Mouse (Mus musculus) embryonic facial prominence, embryonic 13.5 days (tissue): ENCODE data around the gene Atp5b. TPM values are rescaled to one million over a fixed set of nuclear protein-coding genes. Genes with fewer than 3 reads are reported as not detected.

Experiments
- ATAC-seq: fragments of 200-750 bp; cut with Nextera tagmentation; 2 replicates; pipeline ENCODE4 v1.8.0; 2017; ENCODE audit warnings: low read depth; ENCODE audit not compliant: insufficient number of reproducible peaks, insufficient read depth, low FRiP score, low TSS enrichment
- H3K27ac ChIP-seq: fragments of 300-500 bp; sonication (generic); 2 replicates; pipeline ENCODE4 v1.5.1; 2015; ENCODE audit warnings: moderate library complexity, mild to moderate bottlenecking, inconsistent platforms
- H3K27me3 ChIP-seq: fragments of 300-500 bp; sonication (generic); 2 replicates; pipeline ENCODE4 v1.6.1; 2015; ENCODE audit warnings: mild to moderate bottlenecking, inconsistent platforms
- H3K36me3 ChIP-seq: fragments of 300-500 bp; sonication (generic); 2 replicates; pipeline ENCODE4 v1.6.1; 2015; ENCODE audit warnings: mild to moderate bottlenecking, inconsistent platforms
- H3K4me1 ChIP-seq: fragments of 300-500 bp; sonication (generic); 2 replicates; pipeline ENCODE4 v1.6.1; 2015; ENCODE audit warnings: inconsistent platforms
- H3K4me2 ChIP-seq: fragments of 300-500 bp; sonication (generic); 2 replicates; pipeline ENCODE4 v1.6.1; 2015; ENCODE audit warnings: moderate library complexity, mild to moderate bottlenecking, inconsistent platforms
- H3K4me3 ChIP-seq: fragments of 300-500 bp; sonication (generic); 2 replicates; pipeline ENCODE4 v1.5.1; 2015; ENCODE audit warnings: mild to moderate bottlenecking, inconsistent platforms
- H3K9ac ChIP-seq: fragments of 300-500 bp; sonication (generic); 2 replicates; pipeline ENCODE4 v1.6.1; 2015; ENCODE audit warnings: mild to moderate bottlenecking, inconsistent platforms
- H3K9me3 ChIP-seq: fragments of 300-500 bp; sonication (generic); 2 replicates; pipeline ENCODE4 v1.6.1; 2016; ENCODE audit warnings: inconsistent platforms
- WGBS: fragments of 180-500 bp; shearing (Covaris S2); methylation state at CpG from one replicate; pipeline ENCODE4 v1.1.7; 2015; ENCODE audit warnings: mixed read lengths; 5-methylcytosine and 5-hydroxymethylcytosine counted together
- polyA plus RNA-seq: library from polyadenylated mRNA; unstranded; fragments of >200 nt; fragmentation: Nextera tagmentation; extraction: Ambion mirVana; gene quantifications from 2 replicates; pipeline ENCODE4 v1.2.1, GENCODE M21; 2015

Atp5b gene
- polyA plus RNA-seq, 1 experiment from 2014 or later, result 2,050 TPM

DNA sequence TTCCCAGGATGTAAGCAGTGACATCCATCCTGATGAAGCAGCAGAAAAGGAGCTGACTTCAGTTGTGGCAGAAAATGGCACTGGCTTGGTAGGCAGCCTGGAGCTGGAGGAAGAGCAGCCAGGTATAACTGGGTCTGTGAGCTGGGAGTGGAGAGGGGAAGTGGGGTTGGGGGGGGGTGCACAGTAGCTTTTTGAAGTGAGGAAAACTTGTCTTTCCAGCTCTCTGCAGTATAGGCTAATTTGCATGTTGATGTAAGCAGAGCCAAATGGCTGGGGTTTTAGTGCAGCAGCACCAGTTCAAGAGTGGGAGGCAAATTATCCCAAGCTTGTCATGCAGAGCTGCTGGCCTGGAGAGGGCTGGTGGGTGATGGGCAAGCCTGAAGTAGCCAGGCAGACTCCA, 28.2 kb downstream of the Atp5b start:
- no peaks in the 10 kb centered on the region for H3K27me3 ChIP-seq
- peaks cover 71% of the 10 kb centered on the region for H3K36me3 ChIP-seq

DNA sequence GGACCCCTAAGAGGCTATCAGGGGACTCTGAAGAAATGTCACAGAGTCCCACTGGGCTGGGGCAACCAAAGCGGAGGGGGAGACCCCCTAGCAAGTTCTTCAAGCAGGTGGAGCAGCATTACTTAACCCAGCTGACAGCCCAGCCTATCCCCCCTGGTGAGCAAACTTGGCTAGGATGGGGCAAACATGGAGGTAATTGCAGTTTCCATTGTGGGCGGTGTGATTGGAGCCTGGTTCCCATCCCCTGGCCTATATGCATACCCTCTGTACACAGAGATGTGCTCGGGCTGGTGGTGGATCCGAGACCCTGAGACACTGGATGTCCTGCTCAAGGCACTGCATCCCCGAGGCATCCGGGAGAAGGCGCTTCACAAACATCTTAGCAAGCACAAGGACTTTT, 40.8 kb downstream of the Atp5b start:
- no peak overlapping the region for H3K9ac ChIP-seq
- H3K27me3 ChIP-seq, result no peaks in the 10 kb centered on the region
- no peaks in the 10 kb centered on the region for H3K9me3 ChIP-seq
- no peak for ATAC-seq
- peaks cover 92% of the 10 kb centered on the region for H3K36me3 ChIP-seq
- no peak overlapping the region for H3K4me2 ChIP-seq
- WGBS, result 94% methylated on average over 7 of the region's 7 CpGs
- H3K27ac ChIP-seq, result no peak overlapping the region
- no peaks in the 10 kb centered on the region for H3K4me1 ChIP-seq
- no peak overlapping the region for H3K4me3 ChIP-seq

More for the DNA sequence above, 28.2 kb downstream of the Atp5b start:
- Histone ChIP-seq H3K9ac (no peak overlapping the region), H3K27ac (no peak overlapping the region), H3K9me3 (no peaks in the 10 kb centered on the region), H3K4me2 (no peak overlapping the region), H3K4me3 (no peak overlapping the region), H3K4me1 (no peaks in the 10 kb centered on the region; the same call in 1 of the 2 replicates)
- ATAC-seq, result no peak

DNA sequence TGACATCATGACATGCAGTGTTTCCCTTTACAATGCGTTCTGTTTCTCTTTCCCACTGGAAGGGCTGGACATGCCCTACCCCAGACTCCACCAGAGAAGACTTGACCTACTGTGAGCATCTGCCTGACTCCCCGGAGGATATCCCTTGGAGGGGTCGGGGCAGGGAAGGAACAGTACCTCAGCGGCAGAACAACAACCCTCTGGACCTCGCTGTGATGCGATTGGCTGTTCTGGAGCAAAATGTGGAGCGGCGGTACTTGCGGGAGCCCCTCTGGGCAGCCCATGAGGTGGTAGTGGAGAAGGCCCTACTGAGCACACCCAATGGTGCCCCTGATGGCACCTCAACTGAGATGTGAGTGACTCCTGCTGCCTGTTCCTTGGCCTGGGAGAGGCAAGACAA, 41.8 kb downstream of the Atp5b start:
- peaks cover 90% of the 10 kb centered on the region for H3K36me3 ChIP-seq
- no peaks in the 10 kb centered on the region for H3K27me3 ChIP-seq
- WGBS, result 94% methylated on average over 9 of the region's 9 CpGs

DNA sequence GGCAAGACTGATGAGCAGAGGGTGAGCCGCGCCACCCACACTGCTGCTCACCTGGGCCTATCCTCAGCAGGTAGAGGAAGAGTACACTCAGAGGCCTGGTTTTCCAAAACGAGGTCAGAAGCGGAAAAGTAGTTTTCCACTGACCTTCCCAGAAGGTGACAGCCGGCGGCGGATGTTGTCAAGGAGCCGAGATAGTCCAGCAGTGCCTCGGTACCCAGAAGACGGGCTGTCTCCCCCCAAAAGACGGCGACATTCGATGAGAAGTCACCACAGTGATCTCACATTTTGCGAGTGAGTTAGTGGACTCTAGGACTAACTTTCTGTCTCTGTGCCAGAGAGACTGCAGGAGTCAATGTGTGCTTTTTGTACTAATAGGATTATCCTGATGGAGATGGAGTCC, 42.9 kb downstream of the Atp5b start:
- H3K9me3 ChIP-seq, result no peaks in the 10 kb centered on the region
- H3K9ac ChIP-seq, result no peak overlapping the region
- WGBS, result 94% methylated on average over 14 of the region's 14 CpGs
- no peak overlapping the region; the same call in 1 of the 2 replicates for H3K27ac ChIP-seq
- H3K4me1 ChIP-seq, result no peaks in the 10 kb centered on the region
- H3K36me3 ChIP-seq, result peaks cover 90% of the 10 kb centered on the region
- H3K4me2 ChIP-seq, result no peak overlapping the region
- no peaks in the 10 kb centered on the region for H3K27me3 ChIP-seq
- H3K4me3 ChIP-seq, result no peak overlapping the region
- no peak for ATAC-seq

More for the DNA sequence above, 41.8 kb downstream of the Atp5b start:
- no peak overlapping the region for H3K27ac ChIP-seq
- no peak overlapping the region for H3K4me3 ChIP-seq
- H3K9ac ChIP-seq, result no peak overlapping the region
- ATAC-seq, result no peak
- no peak overlapping the region for H3K4me2 ChIP-seq
- H3K9me3 ChIP-seq, result no peaks in the 10 kb centered on the region
- H3K4me1 ChIP-seq, result no peaks in the 10 kb centered on the region

DNA sequence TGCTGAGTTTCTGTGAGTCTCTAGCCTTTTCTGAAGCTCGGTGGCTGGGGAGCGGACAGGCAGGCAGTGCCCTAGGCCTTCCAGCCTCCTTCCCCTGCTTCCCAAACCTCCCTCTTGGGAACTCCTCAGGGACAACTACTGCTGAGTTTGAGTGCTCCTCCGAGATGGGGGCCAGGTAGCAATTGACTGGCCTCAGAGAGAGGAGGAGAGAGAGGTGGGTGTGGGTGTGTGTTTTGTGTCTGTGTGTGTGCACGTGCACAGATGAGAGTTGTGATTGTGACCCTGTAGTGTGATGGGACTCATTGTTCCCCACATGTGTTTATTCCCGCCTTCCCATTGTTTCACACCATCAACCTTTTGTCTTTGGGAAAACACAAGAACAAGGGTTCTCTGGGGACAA, 44.4 kb downstream of the Atp5b start:
- ATAC-seq, result no peak
- H3K36me3 ChIP-seq, result peaks cover 90% of the 10 kb centered on the region
- H3K4me2 ChIP-seq, result no peak overlapping the region

DNA sequence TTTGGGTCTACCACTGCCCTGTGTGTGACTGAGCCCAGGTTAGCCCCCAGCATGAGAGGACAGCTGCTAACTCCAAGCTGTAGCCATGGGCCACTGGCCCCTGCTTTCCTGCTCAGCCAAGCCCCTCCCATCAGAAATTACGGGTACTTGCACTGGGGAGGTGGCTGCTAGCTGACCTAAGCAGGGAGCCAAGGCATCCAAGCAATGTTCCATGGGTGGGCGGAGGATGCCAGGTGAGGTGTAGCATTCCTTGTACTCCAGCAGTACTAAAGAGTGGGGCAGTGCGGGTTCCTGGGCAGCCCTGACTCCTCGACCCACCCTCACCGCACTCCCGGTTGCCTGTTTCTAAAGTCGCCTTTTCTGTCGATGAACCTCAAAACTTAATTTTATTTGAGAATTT, 45.1 kb downstream of the Atp5b start:
- ATAC-seq, result no peak
- H3K9me3 ChIP-seq, result no peaks in the 10 kb centered on the region
- H3K36me3 ChIP-seq, result peaks cover 89% of the 10 kb centered on the region
- no peak overlapping the region for H3K9ac ChIP-seq
- no peaks in the 10 kb centered on the region for H3K27me3 ChIP-seq
- no peaks in the 10 kb centered on the region for H3K4me1 ChIP-seq
- WGBS, result 88% methylated on average over 8 of the region's 8 CpGs
- H3K4me3 ChIP-seq, result no peak overlapping the region
- H3K4me2 ChIP-seq, result no peak overlapping the region
- no peak overlapping the region for H3K27ac ChIP-seq

More for the DNA sequence above, 44.4 kb downstream of the Atp5b start:
- Histone ChIP-seq H3K27ac (no peak overlapping the region), H3K9ac (no peak overlapping the region), H3K4me3 (no peak overlapping the region), H3K4me1 (no peaks in the 10 kb centered on the region), H3K27me3 (no peaks in the 10 kb centered on the region), H3K9me3 (no peaks in the 10 kb centered on the region)
- 72% methylated on average over 5 of the region's 5 CpGs for WGBS

DNA sequence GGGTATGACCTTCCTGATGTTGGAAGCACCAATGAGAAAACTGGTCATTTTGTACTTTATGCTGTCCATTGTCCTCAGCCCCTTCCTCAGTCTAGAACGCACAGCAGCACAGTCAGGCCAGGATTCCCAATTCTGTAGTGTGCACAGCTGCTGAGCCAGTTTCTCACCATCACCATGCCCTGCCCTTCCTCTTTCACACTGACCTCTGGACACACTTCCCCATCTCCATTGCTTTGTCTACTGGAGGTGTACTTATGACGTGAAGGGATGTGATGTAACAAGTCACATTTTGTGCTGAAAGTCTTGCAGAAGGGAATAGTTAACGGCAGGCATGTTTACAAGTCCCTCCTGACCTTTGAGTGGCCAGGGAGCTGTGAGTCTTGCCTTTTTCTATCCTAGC, 48.2 kb downstream of the Atp5b start:
- H3K36me3 ChIP-seq, result peaks cover 86% of the 10 kb centered on the region
- H3K27ac ChIP-seq, result no peak overlapping the region
- H3K27me3 ChIP-seq, result no peaks in the 10 kb centered on the region
- no peak for ATAC-seq
- no peak overlapping the region for H3K9ac ChIP-seq
- WGBS, result 77% methylated on average over 3 of the region's 3 CpGs
- H3K4me2 ChIP-seq, result no peak overlapping the region
- no peaks in the 10 kb centered on the region for H3K9me3 ChIP-seq
- no peaks in the 10 kb centered on the region for H3K4me1 ChIP-seq
- no peak overlapping the region for H3K4me3 ChIP-seq

DNA sequence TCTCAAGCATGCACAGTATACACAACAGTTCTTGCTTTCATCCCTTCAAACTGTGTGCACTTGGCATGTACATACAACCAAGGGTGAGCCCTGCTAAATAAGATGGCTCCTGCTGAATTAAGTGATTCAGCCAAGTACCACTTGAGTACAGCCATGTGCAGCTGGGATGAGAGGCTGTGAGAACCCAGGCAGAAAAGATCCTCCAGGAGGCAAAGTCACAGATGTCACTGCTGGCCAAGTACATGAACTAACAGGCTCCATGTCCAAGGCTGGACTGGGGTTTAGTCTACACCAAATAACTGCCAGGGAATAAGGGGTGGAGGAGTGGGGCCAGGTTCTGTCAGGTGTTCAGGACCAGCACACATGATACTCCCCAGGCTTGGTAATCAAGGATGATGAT, 48.7 kb downstream of the Atp5b start:
- H3K27ac ChIP-seq, result no peak overlapping the region
- H3K4me1 ChIP-seq, result no peaks in the 10 kb centered on the region
- H3K27me3 ChIP-seq, result no peaks in the 10 kb centered on the region
- no peak for ATAC-seq
- H3K9ac ChIP-seq, result no peak overlapping the region
- no peak overlapping the region for H3K4me3 ChIP-seq
- H3K9me3 ChIP-seq, result no peaks in the 10 kb centered on the region
- peaks cover 81% of the 10 kb centered on the region for H3K36me3 ChIP-seq
- no peak overlapping the region for H3K4me2 ChIP-seq

DNA sequence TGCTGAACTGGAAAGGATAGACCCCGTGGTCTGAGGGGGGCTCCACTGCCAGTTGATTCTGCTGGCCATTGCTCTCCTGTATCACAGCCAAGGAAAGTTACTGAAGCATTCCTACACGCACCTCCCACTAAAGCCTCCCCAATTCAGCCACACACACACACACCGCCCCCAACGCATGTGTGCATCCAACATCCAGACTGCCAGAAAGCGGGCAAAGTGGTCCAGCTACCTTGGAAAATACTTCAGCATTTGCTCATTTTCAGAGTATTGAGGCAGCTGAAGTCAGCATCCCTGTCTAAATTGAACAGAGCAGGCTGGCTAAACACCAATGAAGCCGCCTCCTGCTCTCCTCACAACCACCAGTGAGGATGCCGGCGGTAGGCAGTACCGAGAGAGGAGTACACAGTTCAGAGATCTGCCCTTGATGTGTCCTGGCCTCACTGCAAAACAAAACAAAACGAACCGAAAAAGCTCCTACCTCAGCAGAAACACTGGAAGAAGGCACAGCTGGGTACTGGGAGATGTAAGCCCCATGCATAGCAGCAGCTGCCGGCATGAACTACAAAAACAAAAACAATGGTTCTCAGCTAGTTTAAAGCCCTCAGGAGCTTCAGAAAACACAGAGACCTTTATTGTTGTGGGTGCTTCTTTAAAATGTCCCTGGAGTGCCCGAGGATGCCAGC, 50.7 kb downstream of the Atp5b start:
- H3K9ac ChIP-seq, result peak overlapping the region; percentile 33; the same call in 1 of the 2 replicates
- H3K4me3 ChIP-seq, result no peak overlapping the region
- H3K27ac ChIP-seq, result no peak overlapping the region; the same call in 1 of the 2 replicates
- no peak overlapping the region for H3K4me2 ChIP-seq
- H3K4me1 ChIP-seq, result no peaks in the 10 kb centered on the region
- ATAC-seq, result no peak
- peaks cover 83% of the 10 kb centered on the region for H3K36me3 ChIP-seq
- WGBS, result 42% methylated on average over 13 of the region's 13 CpGs
- no peaks in the 10 kb centered on the region for H3K9me3 ChIP-seq
- no peaks in the 10 kb centered on the region for H3K27me3 ChIP-seq

DNA sequence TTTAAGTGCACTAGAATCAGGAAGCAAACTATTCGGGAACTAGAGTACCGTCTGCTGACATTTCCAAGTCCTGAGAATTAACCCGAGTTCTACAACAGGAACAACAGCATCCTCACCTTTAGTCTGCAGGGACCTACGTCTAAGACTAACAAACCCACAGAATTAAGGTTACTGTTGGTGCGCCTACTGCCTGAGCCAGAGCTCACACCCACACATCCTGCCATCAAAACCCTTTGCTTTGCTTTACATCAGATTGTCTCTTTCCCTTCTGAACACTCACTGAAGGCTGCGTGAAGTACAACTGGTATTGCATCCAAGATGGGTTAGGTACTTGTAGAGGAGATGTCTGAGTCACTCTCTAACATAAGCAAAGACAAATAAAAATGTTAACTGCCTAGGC, 52.3 kb downstream of the Atp5b start:
- Histone ChIP-seq H3K4me3 (no peak overlapping the region), H3K9ac (0 out of 2 replicates have a peak overlapping the region, but pooled peaks have one; percentile 27), H3K36me3 (peaks cover 86% of the 10 kb centered on the region), H3K27ac (no peak overlapping the region), H3K27me3 (no peaks in the 10 kb centered on the region), H3K9me3 (no peaks in the 10 kb centered on the region), H3K4me2 (no peak overlapping the region), H3K4me1 (no peaks in the 10 kb centered on the region)
- 89% methylated on average over 6 of the region's 6 CpGs for WGBS
- no peak for ATAC-seq
